Mouse (Mus musculus): Measurements from ENCODE around the gene Runx1.

The Runx1 gene

GRCm38 (mm10) chr16:92845244-92846225 is 19.6 kb upstream of the Runx1 start:
- no peak for DNase-seq (ENCODE audit: low read depth, low spot score)
- H3K27me3 ChIP-seq (ENCODE audit: control insufficient read depth, insufficient read depth, low read length, poor library complexity, severe bottlenecking), result no peaks in the 10 kb centered on the region
- H3K36me3 ChIP-seq (ENCODE audit: control insufficient read depth, insufficient read depth, low read length, poor library complexity, severe bottlenecking), result no peaks in the 10 kb centered on the region

GRCm38 (mm10) chr16:92838709-92839108 is 12.8 kb upstream of the Runx1 start:
- DNase-seq (ENCODE audit: low read depth, low spot score), result no peak
- Histone ChIP-seq H3K27me3 (ENCODE audit: control insufficient read depth, insufficient read depth, low read length, poor library complexity, severe bottlenecking) (no peaks in the 10 kb centered on the region), H3K36me3 (ENCODE audit: control insufficient read depth, insufficient read depth, low read length, poor library complexity, severe bottlenecking) (no peaks in the 10 kb centered on the region)

- no peak for DNase-seq (ENCODE audit: low read depth, low spot score)
- Histone ChIP-seq H3K27me3 (ENCODE audit: control insufficient read depth, insufficient read depth, low read length, poor library complexity, severe bottlenecking) (no peaks in the 10 kb centered on the region), H3K36me3 (ENCODE audit: control insufficient read depth, insufficient read depth, low read length, poor library complexity, severe bottlenecking) (no peaks in the 10 kb centered on the region)
These were observed 5.4 kb upstream of the Runx1 start for GRCm38 (mm10) chr16:92831341-92831740.

GRCm38 (mm10) chr16:92830479-92830878 is 4.5 kb upstream of the Runx1 start:
- Histone ChIP-seq H3K36me3 (ENCODE audit: control insufficient read depth, insufficient read depth, low read length, poor library complexity, severe bottlenecking) (no peaks in the 10 kb centered on the region), H3K27me3 (ENCODE audit: control insufficient read depth, insufficient read depth, low read length, poor library complexity, severe bottlenecking) (no peaks in the 10 kb centered on the region)
- DNase-seq (ENCODE audit: low read depth, low spot score), result no peak

- no peaks in the 10 kb centered on the region for H3K27me3 ChIP-seq (ENCODE audit: control insufficient read depth, insufficient read depth, low read length, poor library complexity, severe bottlenecking)
- no peaks in the 10 kb centered on the region for H3K36me3 ChIP-seq (ENCODE audit: control insufficient read depth, insufficient read depth, low read length, poor library complexity, severe bottlenecking)
- DNase-seq (ENCODE audit: low read depth, low spot score), result no peak
These were observed 2.4 kb upstream of the Runx1 start for GRCm38 (mm10) chr16:92828308-92828862.

GRCm38 (mm10) chr16:92827663-92828307 is 1.8 kb upstream of the Runx1 start:
- no peak for DNase-seq (ENCODE audit: low read depth, low spot score)
- Histone ChIP-seq H3K27me3 (ENCODE audit: control insufficient read depth, insufficient read depth, low read length, poor library complexity, severe bottlenecking) (no peaks in the 10 kb centered on the region), H3K36me3 (ENCODE audit: control insufficient read depth, insufficient read depth, low read length, poor library complexity, severe bottlenecking) (no peaks in the 10 kb centered on the region)

GRCm38 (mm10) chr16:92826683-92827082 is 734 bp upstream of the Runx1 start:
- H3K36me3 ChIP-seq (ENCODE audit: control insufficient read depth, insufficient read depth, low read length, poor library complexity, severe bottlenecking), result no peaks in the 10 kb centered on the region; the same call in 1 of the 2 replicates
- DNase-seq (ENCODE audit: low read depth, low spot score), result no peak
- H3K27me3 ChIP-seq (ENCODE audit: control insufficient read depth, insufficient read depth, low read length, poor library complexity, severe bottlenecking), result no peaks in the 10 kb centered on the region

- no peaks in the 10 kb centered on the region for H3K27me3 ChIP-seq (ENCODE audit: control insufficient read depth, insufficient read depth, low read length, poor library complexity, severe bottlenecking)
- no peaks in the 10 kb centered on the region; the same call in 1 of the 2 replicates for H3K36me3 ChIP-seq (ENCODE audit: control insufficient read depth, insufficient read depth, low read length, poor library complexity, severe bottlenecking)
- DNase-seq (ENCODE audit: low read depth, low spot score), result peak; percentile 54
These were observed 625 bp downstream of the Runx1 start for GRCm38 (mm10) chr16:92825204-92825843.

GRCm38 (mm10) chr16:92824723-92825203 is 1.2 kb downstream of the Runx1 start:
- no peaks in the 10 kb centered on the region for H3K27me3 ChIP-seq (ENCODE audit: control insufficient read depth, insufficient read depth, low read length, poor library complexity, severe bottlenecking)
- peak; percentile 40 for DNase-seq (ENCODE audit: low read depth, low spot score)
- H3K36me3 ChIP-seq (ENCODE audit: control insufficient read depth, insufficient read depth, low read length, poor library complexity, severe bottlenecking), result no peaks in the 10 kb centered on the region; the same call in 1 of the 2 replicates

GRCm38 (mm10) chr16:92824003-92824722 is 1.8 kb downstream of the Runx1 start:
- no peak for DNase-seq (ENCODE audit: low read depth, low spot score)

GRCm38 (mm10) chr16:92823381-92823862 is 2.5 kb downstream of the Runx1 start:
- no peak for DNase-seq (ENCODE audit: low read depth, low spot score)
- H3K27me3 ChIP-seq (ENCODE audit: control insufficient read depth, insufficient read depth, low read length, poor library complexity, severe bottlenecking), result no peaks in the 10 kb centered on the region

More at GRCm38 (mm10) chr16:92824003-92824722, 1.8 kb downstream of the Runx1 start:
- no peaks in the 10 kb centered on the region for H3K27me3 ChIP-seq (ENCODE audit: control insufficient read depth, insufficient read depth, low read length, poor library complexity, severe bottlenecking)
- H3K36me3 ChIP-seq (ENCODE audit: control insufficient read depth, insufficient read depth, low read length, poor library complexity, severe bottlenecking), result no peaks in the 10 kb centered on the region; the same call in 1 of the 2 replicates

GRCm38 (mm10) chr16:92822676-92823075 is 3.3 kb downstream of the Runx1 start:
- no peaks in the 10 kb centered on the region for H3K27me3 ChIP-seq (ENCODE audit: control insufficient read depth, insufficient read depth, low read length, poor library complexity, severe bottlenecking)
- no peaks in the 10 kb centered on the region; the same call in 1 of the 2 replicates for H3K36me3 ChIP-seq (ENCODE audit: control insufficient read depth, insufficient read depth, low read length, poor library complexity, severe bottlenecking)
- peak; percentile 56 for DNase-seq (ENCODE audit: low read depth, low spot score)

More at GRCm38 (mm10) chr16:92823381-92823862, 2.5 kb downstream of the Runx1 start:
- H3K36me3 ChIP-seq (ENCODE audit: control insufficient read depth, insufficient read depth, low read length, poor library complexity, severe bottlenecking), result no peaks in the 10 kb centered on the region; the same call in 1 of the 2 replicates

- DNase-seq (ENCODE audit: low read depth, low spot score), result peak; percentile 39
- H3K36me3 ChIP-seq (ENCODE audit: control insufficient read depth, insufficient read depth, low read length, poor library complexity, severe bottlenecking), result no peaks in the 10 kb centered on the region; the same call in 1 of the 2 replicates
These were observed 3.9 kb downstream of the Runx1 start for GRCm38 (mm10) chr16:92821938-92822629.

More at GRCm38 (mm10) chr16:92821938-92822629, 3.9 kb downstream of the Runx1 start:
- H3K27me3 ChIP-seq (ENCODE audit: control insufficient read depth, insufficient read depth, low read length, poor library complexity, severe bottlenecking), result no peaks in the 10 kb centered on the region

All from splenic B cell, adult 2 months (primary cell).